ENCODE assay signal across 20 mouse cellular contexts in the genomic region with DNA sequence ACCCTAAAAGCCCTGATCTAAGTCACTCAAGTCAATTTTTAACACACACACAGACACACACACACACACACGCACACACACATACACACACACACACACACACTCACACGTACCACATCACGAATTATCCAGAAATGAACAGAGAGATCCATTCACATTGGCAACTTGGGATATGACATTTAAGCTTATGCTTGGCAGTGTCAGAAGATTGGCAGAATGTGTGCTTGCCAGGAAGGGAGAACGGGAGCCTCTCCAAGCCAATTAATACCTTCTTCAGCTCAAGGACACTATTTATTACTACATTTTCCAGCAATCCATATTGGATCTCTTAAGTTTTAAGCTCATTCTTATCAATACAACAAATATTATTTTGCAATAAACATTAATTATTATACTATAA.
DNase-seq lines count a peak whose midpoint lies in the region; ATAC-seq and TF ChIP-seq lines count a peak whose summit lies in the region.
"Had no signal": no experiment of that assay in that cellular context is flagged by ENCODE, and none has a peak within 500 bp of the region (broad histone marks: within the 10 kb centered on the region; RNA-seq: fewer than 3 reads in every experiment).

No protein-coding gene starts in this region.

- WGBS in forebrain, embryonic 13.5 days: 80% methylated on average over 4 of the region's 4 CpGs
- 87% methylated on average over 4 of the region's 4 CpGs for WGBS in forebrain, embryonic 12.5 days
- WGBS in intestine, embryonic 15.5 days: 92% methylated on average over 4 of the region's 4 CpGs
- WGBS in midbrain, embryonic 15.5 days: 80% methylated on average over 4 of the region's 4 CpGs

- H3K4me3 ChIP-seq in forebrain, embryonic 13.5 days: no peak overlapping the region
- no peak overlapping the region for H3K4me3 ChIP-seq in forebrain, embryonic 12.5 days (replicated peaks)
- H3K4me3 ChIP-seq in layer of hippocampus, adult 2 months: no peak overlapping the region
- no peak overlapping the region for H3K4me3 ChIP-seq in intestine, embryonic 15.5 days (replicated peaks)
- H3K4me3 ChIP-seq in midbrain, embryonic 15.5 days: no peak overlapping the region
- H3K4me3 ChIP-seq: embryonic facial prominence, embryonic 13.5 days; embryonic facial prominence, embryonic 15.5 days; erythroblast, embryonic 14.5 days; forebrain, embryonic 15.5 days had no signal

- no peak for DNase-seq in layer of hippocampus, adult 2 months (ENCODE audit: low spot score in 2 of 2)
- DNase-seq in layer of hippocampus, adult 11-12 months (ENCODE audit: low spot score): no peak
- peak; percentile 78 for DNase-seq in brain, embryonic 14.5 days (ENCODE audit: low read depth)
- DNase-seq: adrenal gland, adult 2 months; adrenal gland, postnatal 10 days; adrenal gland, postnatal 25 days; cerebellum, adult 11 months; cerebellum, adult 2 months; cerebellum, adult 9-10 months; cerebellum, postnatal 36 days; embryo, embryonic 11 days; forebrain, postnatal 0 days had no signal

- H3K4me1 ChIP-seq in forebrain, embryonic 13.5 days: no peaks in the 10 kb centered on the region
- no peaks in the 10 kb centered on the region for H3K4me1 ChIP-seq in forebrain, embryonic 12.5 days
- H3K4me1 ChIP-seq in intestine, embryonic 15.5 days (replicated peaks): no peaks in the 10 kb centered on the region
- H3K4me1 ChIP-seq in midbrain, embryonic 15.5 days: no peaks in the 10 kb centered on the region
- H3K4me1 ChIP-seq: embryonic facial prominence, embryonic 13.5 days; embryonic facial prominence, embryonic 15.5 days; forebrain, embryonic 15.5 days had no signal

- no peaks in the 10 kb centered on the region for H3K9me3 ChIP-seq in forebrain, embryonic 13.5 days (replicated peaks)
- H3K9me3 ChIP-seq in forebrain, embryonic 12.5 days: no peaks in the 10 kb centered on the region
- no peaks in the 10 kb centered on the region for H3K9me3 ChIP-seq in intestine, embryonic 15.5 days
- no peaks in the 10 kb centered on the region for H3K9me3 ChIP-seq in midbrain, embryonic 15.5 days
- H3K9me3 ChIP-seq: embryonic facial prominence, embryonic 13.5 days; embryonic facial prominence, embryonic 15.5 days; forebrain, embryonic 15.5 days had no signal

- H3K36me3 ChIP-seq in forebrain, embryonic 13.5 days (ENCODE audit: poor library complexity, severe bottlenecking): no peaks in the 10 kb centered on the region
- H3K36me3 ChIP-seq in forebrain, embryonic 12.5 days (replicated peaks): no peaks in the 10 kb centered on the region
- no peaks in the 10 kb centered on the region for H3K36me3 ChIP-seq in intestine, embryonic 15.5 days
- no peaks in the 10 kb centered on the region for H3K36me3 ChIP-seq in midbrain, embryonic 15.5 days (replicated peaks)
- H3K36me3 ChIP-seq: embryonic facial prominence, embryonic 13.5 days; embryonic facial prominence, embryonic 15.5 days; forebrain, embryonic 15.5 days had no signal

- TF ChIP-seq CTCF in layer of hippocampus, adult 2 months (conservative IDR thresholded peaks at IDR 0.05): no peak
- no peak for TF ChIP-seq CTCF in brain, embryonic 14.5 days (IDR thresholded peaks at IDR 0.05; ENCODE audit: borderline replicate concordance, extremely low read depth, insufficient read depth, insufficient read length)

- no peak for TF ChIP-seq POLR2A in brain, embryonic 14.5 days (IDR thresholded peaks at IDR 0.05; ENCODE audit: borderline replicate concordance, extremely low read depth, insufficient read depth, insufficient read length, poor library complexity, severe bottlenecking)

- H3K27ac ChIP-seq in forebrain, embryonic 13.5 days: no peak overlapping the region
- H3K27ac ChIP-seq in forebrain, embryonic 12.5 days: no peak overlapping the region
- H3K27ac ChIP-seq in layer of hippocampus, adult 2 months: peak overlapping the region; percentile 64; the same call in 1 of the 2 replicates
- H3K27ac ChIP-seq in intestine, embryonic 15.5 days: no peak overlapping the region
- H3K27ac ChIP-seq in midbrain, embryonic 15.5 days: no peak overlapping the region
- H3K27ac ChIP-seq: embryonic facial prominence, embryonic 13.5 days; embryonic facial prominence, embryonic 15.5 days; forebrain, embryonic 15.5 days had no signal

- H3K9ac ChIP-seq in forebrain, embryonic 13.5 days: no peak overlapping the region
- H3K9ac ChIP-seq in forebrain, embryonic 12.5 days: no peak overlapping the region
- H3K9ac ChIP-seq in intestine, embryonic 15.5 days: no peak overlapping the region
- H3K9ac ChIP-seq in midbrain, embryonic 15.5 days: no peak overlapping the region
- H3K9ac ChIP-seq: embryonic facial prominence, embryonic 13.5 days; embryonic facial prominence, embryonic 15.5 days; forebrain, embryonic 15.5 days; forebrain, postnatal 0 days had no signal

- H3K4me2 ChIP-seq in forebrain, embryonic 13.5 days: no peak overlapping the region
- H3K4me2 ChIP-seq in forebrain, embryonic 12.5 days: no peak overlapping the region
- H3K4me2 ChIP-seq in intestine, embryonic 15.5 days (replicated peaks): no peak overlapping the region
- no peak overlapping the region for H3K4me2 ChIP-seq in midbrain, embryonic 15.5 days
- H3K4me2 ChIP-seq: embryonic facial prominence, embryonic 13.5 days; embryonic facial prominence, embryonic 15.5 days; forebrain, embryonic 15.5 days had no signal

- ATAC-seq in forebrain, embryonic 13.5 days: peak; percentile 30; the same call in 1 of the 2 replicates
- ATAC-seq in forebrain, embryonic 12.5 days (ENCODE audit: low FRiP score): no peak
- ATAC-seq in intestine, embryonic 15.5 days: no peak
- no peak for ATAC-seq in midbrain, embryonic 15.5 days (replicated peaks)
- ATAC-seq: forebrain, embryonic 15.5 days; forebrain, postnatal 0 days had no signal

- H3K27me3 ChIP-seq in forebrain, embryonic 13.5 days: no peaks in the 10 kb centered on the region
- no peaks in the 10 kb centered on the region for H3K27me3 ChIP-seq in forebrain, embryonic 12.5 days
- no peaks in the 10 kb centered on the region for H3K27me3 ChIP-seq in intestine, embryonic 15.5 days (replicated peaks)
- H3K27me3 ChIP-seq in midbrain, embryonic 15.5 days (replicated peaks): no peaks in the 10 kb centered on the region
- H3K27me3 ChIP-seq: embryonic facial prominence, embryonic 13.5 days; embryonic facial prominence, embryonic 15.5 days; forebrain, embryonic 15.5 days had no signal
